Mouse (Mus musculus): ENCODE results near the gene Fignl1. TPM values are rescaled to one million over a fixed set of nuclear protein-coding genes. Genes with fewer than 3 reads are reported as not detected.

Fignl1 gene
- polyA plus RNA-seq, 1 experiment from 2014 or later: 99.1 TPM

DNA sequence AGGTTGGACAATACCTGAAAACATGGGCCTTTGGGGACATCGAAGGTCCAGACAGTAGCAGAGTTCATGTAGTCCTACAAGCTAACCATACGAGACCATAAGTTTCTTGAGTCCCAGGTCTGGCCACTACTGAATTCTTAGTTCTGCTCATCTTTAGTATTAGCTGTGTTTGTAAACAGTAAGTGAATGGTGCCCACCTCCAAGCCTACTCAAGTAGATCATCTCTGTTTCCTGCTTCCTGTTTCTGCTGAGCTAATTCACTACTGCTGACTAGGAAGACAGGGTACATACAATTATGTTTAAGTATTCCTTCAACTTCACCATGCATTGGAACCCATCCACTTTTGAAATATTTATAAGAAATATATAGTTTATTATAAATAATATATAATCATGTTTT lies 40.7 kb downstream of the Fignl1 start:
- no peaks in the 10 kb centered on the region for H3K9me3 ChIP-seq (ENCODE audit: control insufficient read depth, low read length)
- DNase-seq (ENCODE audit: low spot score, missing footprints): peak; percentile 44
- 85% methylated on average over 2 of the region's 2 CpGs for WGBS
- H3K27me3 ChIP-seq (ENCODE audit: control insufficient read depth, insufficient read depth, low read length): no peaks in the 10 kb centered on the region
- no peak overlapping the region for H3K9ac ChIP-seq (ENCODE audit: low read length)
- H3K27ac ChIP-seq (ENCODE audit: low read depth, low read length): no peak overlapping the region
- H3K4me1 ChIP-seq (ENCODE audit: control insufficient read depth, insufficient read depth, low read length): no peaks in the 10 kb centered on the region
- ATAC-seq (ENCODE audit: low FRiP score): no peak
- H3K4me2 ChIP-seq: no peak overlapping the region
- no peak overlapping the region for H3K4me3 ChIP-seq (ENCODE audit: low read depth, low read length)
- no peaks in the 10 kb centered on the region for H3K36me3 ChIP-seq (ENCODE audit: control insufficient read depth, insufficient read depth, low read length)

- Histone ChIP-seq H3K4me2 (no peak overlapping the region), H3K36me3 (ENCODE audit: control insufficient read depth, insufficient read depth, low read length) (no peaks in the 10 kb centered on the region), H3K27me3 (ENCODE audit: control insufficient read depth, insufficient read depth, low read length) (no peaks in the 10 kb centered on the region)
These were observed 42.0 kb downstream of the Fignl1 start for GRCm38 (mm10) chr11:11766736-11767135.

DNA sequence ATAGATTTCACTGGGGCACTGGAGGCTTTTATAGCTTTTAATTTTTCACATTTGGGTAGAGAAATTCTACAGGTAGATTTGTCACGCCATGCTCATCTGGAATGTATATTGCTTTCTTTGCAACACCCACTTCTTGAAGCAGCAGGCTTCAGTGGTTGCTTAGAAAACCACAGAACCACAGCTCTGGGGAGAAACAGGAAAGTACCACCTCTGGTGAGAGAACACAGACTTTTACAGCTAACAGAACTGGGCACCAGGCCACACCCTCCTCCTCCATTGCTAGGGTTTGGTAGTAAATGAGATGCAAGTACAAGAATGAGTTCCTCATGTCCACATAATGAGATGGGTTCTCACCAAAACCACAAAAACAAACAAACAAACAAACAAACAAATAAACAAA lies 42.7 kb downstream of the Fignl1 start:
- Histone ChIP-seq H3K4me1 (ENCODE audit: control insufficient read depth, insufficient read depth, low read length) (no peaks in the 10 kb centered on the region), H3K9me3 (ENCODE audit: control insufficient read depth, low read length) (no peaks in the 10 kb centered on the region), H3K4me2 (no peak overlapping the region), H3K27me3 (ENCODE audit: control insufficient read depth, insufficient read depth, low read length) (no peaks in the 10 kb centered on the region), H3K36me3 (ENCODE audit: control insufficient read depth, insufficient read depth, low read length) (no peaks in the 10 kb centered on the region), H3K9ac (ENCODE audit: low read length) (no peak overlapping the region), H3K27ac (ENCODE audit: low read depth, low read length) (no peak overlapping the region), H3K4me3 (ENCODE audit: low read depth, low read length) (no peak overlapping the region)
- WGBS: 87% methylated on average over 1 of the region's 1 CpGs
- ATAC-seq (ENCODE audit: low FRiP score) (no peak), DNase-seq (ENCODE audit: low spot score, missing footprints) (no peak)

More at GRCm38 (mm10) chr11:11766736-11767135, 42.0 kb downstream of the Fignl1 start:
- no peaks in the 10 kb centered on the region for H3K4me1 ChIP-seq (ENCODE audit: control insufficient read depth, insufficient read depth, low read length)
- no peak for DNase-seq (ENCODE audit: low spot score, missing footprints)
- ATAC-seq (ENCODE audit: low FRiP score): no peak
- H3K9me3 ChIP-seq (ENCODE audit: control insufficient read depth, low read length): no peaks in the 10 kb centered on the region
- no peak overlapping the region for H3K4me3 ChIP-seq (ENCODE audit: low read depth, low read length)
- H3K27ac ChIP-seq (ENCODE audit: low read depth, low read length): no peak overlapping the region
- no peak overlapping the region for H3K9ac ChIP-seq (ENCODE audit: low read length)

DNA sequence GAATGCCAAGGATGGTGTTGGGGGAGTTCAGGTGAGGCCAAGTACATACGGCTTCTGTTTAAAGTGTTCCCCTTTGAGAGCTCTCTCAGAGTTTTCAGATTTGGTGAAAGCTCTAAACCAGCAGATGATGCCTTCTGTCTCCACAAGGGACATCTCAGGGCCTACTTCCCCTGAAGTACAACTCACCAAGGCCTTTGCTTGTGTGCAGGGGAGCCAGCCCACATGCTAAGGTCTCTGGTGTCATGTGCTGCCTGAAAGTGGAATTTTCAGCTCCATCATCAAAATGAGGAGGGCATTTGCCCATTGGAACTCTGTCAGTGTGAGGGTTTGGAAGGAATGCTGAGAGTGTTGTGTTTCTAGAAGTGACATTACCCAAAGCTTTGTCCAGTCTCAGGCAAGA lies 43.3 kb downstream of the Fignl1 start:
- H3K27ac ChIP-seq (ENCODE audit: low read depth, low read length): no peak overlapping the region
- no peaks in the 10 kb centered on the region for H3K36me3 ChIP-seq (ENCODE audit: control insufficient read depth, insufficient read depth, low read length)
- H3K4me3 ChIP-seq (ENCODE audit: low read depth, low read length): no peak overlapping the region
- no peak for ATAC-seq (ENCODE audit: low FRiP score)
- H3K27me3 ChIP-seq (ENCODE audit: control insufficient read depth, insufficient read depth, low read length): no peaks in the 10 kb centered on the region
- DNase-seq (ENCODE audit: low spot score, missing footprints): no peak
- no peak overlapping the region for H3K9ac ChIP-seq (ENCODE audit: low read length)
- no peaks in the 10 kb centered on the region for H3K4me1 ChIP-seq (ENCODE audit: control insufficient read depth, insufficient read depth, low read length)
- no peaks in the 10 kb centered on the region for H3K9me3 ChIP-seq (ENCODE audit: control insufficient read depth, low read length)
- 85% methylated on average over 1 of the region's 1 CpGs for WGBS
- no peak overlapping the region for H3K4me2 ChIP-seq

- Histone ChIP-seq H3K36me3 (ENCODE audit: control insufficient read depth, insufficient read depth, low read length) (no peaks in the 10 kb centered on the region), H3K9ac (ENCODE audit: low read length) (no peak overlapping the region), H3K4me3 (ENCODE audit: low read depth, low read length) (no peak overlapping the region), H3K27ac (ENCODE audit: low read depth, low read length) (no peak overlapping the region), H3K9me3 (ENCODE audit: control insufficient read depth, low read length) (no peaks in the 10 kb centered on the region), H3K4me1 (ENCODE audit: control insufficient read depth, insufficient read depth, low read length) (no peaks in the 10 kb centered on the region), H3K4me2 (no peak overlapping the region), H3K27me3 (ENCODE audit: control insufficient read depth, insufficient read depth, low read length) (no peaks in the 10 kb centered on the region)
- DNase-seq (ENCODE audit: low spot score, missing footprints) (no peak), ATAC-seq (ENCODE audit: low FRiP score) (no peak)
- WGBS: 81% methylated on average over 4 of the region's 4 CpGs
These were observed 45.5 kb downstream of the Fignl1 start for GRCm38 (mm10) chr11:11763211-11763666.

- WGBS: 92% methylated on average over 1 of the region's 1 CpGs
- Histone ChIP-seq H3K27ac (ENCODE audit: low read depth, low read length) (no peak overlapping the region), H3K4me3 (ENCODE audit: low read depth, low read length) (no peak overlapping the region), H3K27me3 (ENCODE audit: control insufficient read depth, insufficient read depth, low read length) (no peaks in the 10 kb centered on the region), H3K4me1 (ENCODE audit: control insufficient read depth, insufficient read depth, low read length) (no peaks in the 10 kb centered on the region), H3K9me3 (ENCODE audit: control insufficient read depth, low read length) (no peaks in the 10 kb centered on the region), H3K4me2 (no peak overlapping the region), H3K9ac (ENCODE audit: low read length) (no peak overlapping the region), H3K36me3 (ENCODE audit: control insufficient read depth, insufficient read depth, low read length) (no peaks in the 10 kb centered on the region)
- ATAC-seq (ENCODE audit: low FRiP score) (no peak), DNase-seq (ENCODE audit: low spot score, missing footprints) (peak; percentile 41)
These were observed 49.9 kb downstream of the Fignl1 start for GRCm38 (mm10) chr11:11758883-11759282.

- H3K4me1 ChIP-seq (ENCODE audit: control insufficient read depth, insufficient read depth, low read length): no peaks in the 10 kb centered on the region
- WGBS: 78% methylated on average over 6 of the region's 6 CpGs
- no peaks in the 10 kb centered on the region for H3K9me3 ChIP-seq (ENCODE audit: control insufficient read depth, low read length)
- no peak for ATAC-seq (ENCODE audit: low FRiP score)
- H3K36me3 ChIP-seq (ENCODE audit: control insufficient read depth, insufficient read depth, low read length): no peaks in the 10 kb centered on the region
- H3K9ac ChIP-seq (ENCODE audit: low read length): no peak overlapping the region
- H3K4me3 ChIP-seq (ENCODE audit: low read depth, low read length): no peak overlapping the region
- no peak overlapping the region for H3K4me2 ChIP-seq
- no peak for DNase-seq (ENCODE audit: low spot score, missing footprints)
- no peaks in the 10 kb centered on the region for H3K27me3 ChIP-seq (ENCODE audit: control insufficient read depth, insufficient read depth, low read length)
- no peak overlapping the region for H3K27ac ChIP-seq (ENCODE audit: low read depth, low read length)
These were observed 50.6 kb downstream of the Fignl1 start for GRCm38 (mm10) chr11:11758121-11758520.

GRCm38 (mm10) chr11:11752859-11753258 lies 55.9 kb downstream of the Fignl1 start:
- Histone ChIP-seq H3K4me1 (ENCODE audit: control insufficient read depth, insufficient read depth, low read length) (no peaks in the 10 kb centered on the region), H3K9me3 (ENCODE audit: control insufficient read depth, low read length) (no peaks in the 10 kb centered on the region), H3K27ac (ENCODE audit: low read depth, low read length) (no peak overlapping the region), H3K36me3 (ENCODE audit: control insufficient read depth, insufficient read depth, low read length) (no peaks in the 10 kb centered on the region), H3K27me3 (ENCODE audit: control insufficient read depth, insufficient read depth, low read length) (no peaks in the 10 kb centered on the region), H3K4me3 (ENCODE audit: low read depth, low read length) (no peak overlapping the region), H3K9ac (ENCODE audit: low read length) (no peak overlapping the region), H3K4me2 (no peak overlapping the region)
- DNase-seq (ENCODE audit: low spot score, missing footprints) (peak; percentile 75), ATAC-seq (ENCODE audit: low FRiP score) (no peak)
- WGBS: 88% methylated on average over 5 of the region's 5 CpGs

- no peaks in the 10 kb centered on the region for H3K4me1 ChIP-seq (ENCODE audit: control insufficient read depth, insufficient read depth, low read length)
- no peak overlapping the region for H3K4me3 ChIP-seq (ENCODE audit: low read depth, low read length)
- H3K27me3 ChIP-seq (ENCODE audit: control insufficient read depth, insufficient read depth, low read length): no peaks in the 10 kb centered on the region
- ATAC-seq (ENCODE audit: low FRiP score) (no peak), DNase-seq (ENCODE audit: low spot score, missing footprints) (peak; percentile 39)
- H3K9ac ChIP-seq (ENCODE audit: low read length): no peak overlapping the region
- no peaks in the 10 kb centered on the region for H3K36me3 ChIP-seq (ENCODE audit: control insufficient read depth, insufficient read depth, low read length)
- H3K4me2 ChIP-seq: no peak overlapping the region
- no peak overlapping the region for H3K27ac ChIP-seq (ENCODE audit: low read depth, low read length)
- WGBS: 89% methylated on average over 5 of the region's 5 CpGs
- H3K9me3 ChIP-seq (ENCODE audit: control insufficient read depth, low read length): no peaks in the 10 kb centered on the region
These were observed 57.7 kb downstream of the Fignl1 start for GRCm38 (mm10) chr11:11751091-11751490.

DNA sequence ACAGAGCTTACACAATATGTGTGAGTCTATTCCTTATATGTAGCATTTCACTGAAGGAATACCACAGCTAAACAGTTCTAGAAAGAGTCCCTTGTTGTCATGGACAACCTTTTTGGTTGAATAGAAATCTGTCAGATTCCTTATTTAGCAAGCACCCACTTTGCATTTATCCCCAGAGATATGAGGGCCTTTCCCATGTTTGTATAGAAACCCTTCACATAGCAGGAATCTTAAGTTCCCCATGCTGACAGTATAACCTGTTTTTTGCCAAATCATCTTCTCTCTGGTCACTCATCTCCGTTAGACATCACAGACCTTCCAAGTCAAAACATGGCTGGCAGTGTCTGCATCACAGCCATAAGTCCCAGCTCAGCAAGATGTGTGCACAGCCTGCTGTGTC lies 64.5 kb downstream of the Fignl1 start:
- 59% methylated on average over 1 of the region's 1 CpGs for WGBS
- no peak overlapping the region for H3K4me3 ChIP-seq (ENCODE audit: low read depth, low read length)
- no peak overlapping the region for H3K27ac ChIP-seq (ENCODE audit: low read depth, low read length)
- ATAC-seq (ENCODE audit: low FRiP score) (no peak), DNase-seq (ENCODE audit: low spot score, missing footprints) (no peak)
- H3K9me3 ChIP-seq (ENCODE audit: control insufficient read depth, low read length): peaks cover 4% of the 10 kb centered on the region; the same call in 1 of the 2 replicates
- no peak overlapping the region for H3K9ac ChIP-seq (ENCODE audit: low read length)
- H3K27me3 ChIP-seq (ENCODE audit: control insufficient read depth, insufficient read depth, low read length): no peaks in the 10 kb centered on the region
- no peaks in the 10 kb centered on the region for H3K36me3 ChIP-seq (ENCODE audit: control insufficient read depth, insufficient read depth, low read length)
- H3K4me2 ChIP-seq: no peak overlapping the region
- H3K4me1 ChIP-seq (ENCODE audit: control insufficient read depth, insufficient read depth, low read length): no peaks in the 10 kb centered on the region

All from midbrain, embryonic 11.5 days (tissue).